Mouse (Mus musculus) cerebellum, adult 2 months (tissue): ENCODE data around the gene Psmd13.

Experiments used
- CTCF ChIP-seq: fragments of 200-500 bp; IDR thresholded peaks from 2 replicates; pipeline ENCODE4 v1.5.1; 2011; ENCODE audit warnings: low read depth, mild to moderate bottlenecking, control low read depth, low read length, moderate library complexity, borderline replicate concordance; ENCODE audit not compliant: insufficient read depth
- POLR2A ChIP-seq: fragments of 200-500 bp; IDR thresholded peaks from 2 replicates; pipeline ENCODE4 v1.6.1; 2011; ENCODE audit warnings: low read length, control low read depth, borderline replicate concordance; ENCODE audit not compliant: insufficient read depth

GRCm38 (mm10) chr7:140879355-140879754, 2.4 kb upstream of the Psmd13 start:
- TF ChIP-seq CTCF (no peak), POLR2A (no peak)
